Mouse (Mus musculus) midbrain, embryonic 10.5 days (tissue): Measurements from ENCODE around the gene Ier2. TPM values are rescaled to one million over a fixed set of nuclear protein-coding genes. Genes with fewer than 3 reads are reported as not detected.

Experiments used
- DNase-seq: peaks from one replicate; pipeline ENCODE4 v3.0.0-alpha.2; 2017; ENCODE audit warnings: low spot score
- H3K27ac ChIP-seq: fragments of 300-500 bp; sonication (generic); replicated peaks from 2 replicates; pipeline ENCODE4 v1.5.1; 2016; ENCODE audit warnings: mild to moderate bottlenecking
- H3K27me3 ChIP-seq: fragments of 300-500 bp; sonication (generic); 2 replicates; pipeline ENCODE4 v1.6.1; 2016; ENCODE audit warnings: low read depth, mild to moderate bottlenecking; ENCODE audit not compliant: poor library complexity, severe bottlenecking
- H3K36me3 ChIP-seq: fragments of 300-500 bp; sonication (generic); 2 replicates; pipeline ENCODE4 v1.6.1; 2016; ENCODE audit warnings: mild to moderate bottlenecking, moderate library complexity
- H3K4me1 ChIP-seq: fragments of 300-500 bp; sonication (generic); 2 replicates; pipeline ENCODE4 v1.6.1; 2016
- H3K4me3 ChIP-seq: fragments of 300-500 bp; sonication (generic); 2 replicates; pipeline ENCODE4 v1.5.1; 2016; ENCODE audit warnings: mild to moderate bottlenecking, moderate library complexity
- H3K9me3 ChIP-seq: fragments of 300-500 bp; sonication (generic); replicated peaks from 2 replicates; pipeline ENCODE4 v1.6.1; 2016; ENCODE audit warnings: mild to moderate bottlenecking
- WGBS: fragments of 180-500 bp; shearing (Covaris S2); methylation state at CpG from one replicate; pipeline ENCODE4 v1.1.7; 2016; 5-methylcytosine and 5-hydroxymethylcytosine counted together
- polyA plus RNA-seq: library from polyadenylated mRNA; unstranded; fragments of >200 nt; fragmentation: Nextera tagmentation; extraction: Ambion mirVana; gene quantifications from 2 replicates; pipeline ENCODE4 v1.2.1, GENCODE M21; 2016

Gene Ier2
- 63.6 and 78.2 TPM in 2 replicates for polyA plus RNA-seq

DNA sequence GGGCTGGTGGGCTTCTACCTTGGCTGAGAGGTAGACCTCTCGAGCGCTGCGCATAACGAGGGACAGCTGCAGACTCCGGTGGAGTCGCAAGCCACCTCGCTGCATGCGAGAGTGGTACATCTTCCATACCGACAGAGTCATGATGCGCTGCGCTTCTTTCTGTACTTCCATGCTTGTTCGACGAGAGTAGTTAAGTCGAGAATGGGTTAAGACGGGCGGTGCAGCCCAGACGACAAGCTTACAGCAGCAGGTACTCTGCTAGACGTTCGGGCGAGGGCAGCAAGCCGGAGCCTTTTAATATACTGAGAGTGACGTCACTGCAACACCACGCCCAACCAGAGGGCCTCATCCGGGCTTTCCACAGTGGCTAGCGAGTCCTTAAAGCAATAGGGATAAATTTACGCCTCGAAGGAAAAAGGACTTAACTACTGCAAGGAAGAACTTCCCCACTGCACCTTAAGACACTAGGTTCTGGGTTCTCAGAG, at the start of gene Ier2:
TSS of gene Ier2 (minus strand) at position 272 of the 485 bp plus-strand sequence.
- Histone ChIP-seq H3K4me1 (peaks cover 72% of the 10 kb centered on the region), H3K27ac (peak within 1 kb of the TSS; percentile 94), H3K27me3 (no peaks in the 10 kb centered on the region), H3K4me3 (peak within 1 kb of the TSS; percentile 87), H3K9me3 (no peaks in the 10 kb centered on the region), H3K36me3 (peaks cover 3% of the 10 kb centered on the region; the same call in 1 of the 2 replicates)
- WGBS: under 1% methylated on average over 27 of the region's 27 CpGs
- DNase-seq: peak; percentile 93

DNA sequence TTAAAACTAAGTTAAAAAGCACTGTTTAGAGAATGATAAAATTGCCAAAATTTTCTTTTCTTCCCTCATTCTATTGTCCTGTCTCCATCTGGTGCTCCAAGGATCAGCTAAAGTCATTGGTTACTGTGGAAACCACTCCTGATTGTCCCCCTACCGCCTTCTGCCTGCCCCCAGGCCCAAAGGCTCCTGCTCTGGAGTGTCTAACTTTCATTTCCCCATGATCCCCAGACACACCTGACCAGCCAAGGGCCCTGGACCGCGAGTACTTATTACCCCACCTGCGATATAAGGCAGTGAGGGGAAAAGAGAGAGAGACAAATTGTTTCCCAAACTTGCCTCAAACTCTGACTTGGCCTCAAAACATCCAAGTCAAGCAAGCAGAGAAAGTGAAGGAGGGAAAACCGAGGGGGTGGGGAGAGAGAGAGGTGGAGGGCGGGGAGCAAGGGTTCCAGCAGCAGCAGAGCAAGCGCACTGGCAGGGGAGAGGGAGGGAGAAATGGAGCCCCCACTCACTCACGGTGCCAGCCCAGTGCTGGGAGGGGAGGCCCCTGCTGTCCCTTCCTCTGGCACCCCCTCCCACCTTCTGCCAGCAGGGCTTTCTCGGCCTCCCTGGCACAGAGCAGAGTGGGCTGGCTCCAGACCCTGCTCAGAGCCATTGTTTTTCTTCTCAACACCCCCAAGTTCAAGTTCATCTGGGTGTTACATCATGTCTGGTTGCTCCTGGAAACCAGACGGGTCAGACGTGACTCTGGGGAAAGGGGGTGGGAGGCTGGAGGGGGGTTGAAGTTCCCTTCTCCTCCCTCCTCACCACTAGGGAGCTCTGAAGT, 49.5 kb upstream of the Ier2 start:
- no peaks in the 10 kb centered on the region for H3K36me3 ChIP-seq
- peak; percentile 60 for DNase-seq
- peak overlapping the region; percentile 37 for H3K4me3 ChIP-seq
- no peaks in the 10 kb centered on the region for H3K9me3 ChIP-seq
- H3K4me1 ChIP-seq: peaks cover 76% of the 10 kb centered on the region
- peaks cover 100% of the 10 kb centered on the region for H3K27me3 ChIP-seq
- H3K27ac ChIP-seq: peak overlapping the region; percentile 85
- 22% methylated on average over 11 of the region's 11 CpGs for WGBS

DNA sequence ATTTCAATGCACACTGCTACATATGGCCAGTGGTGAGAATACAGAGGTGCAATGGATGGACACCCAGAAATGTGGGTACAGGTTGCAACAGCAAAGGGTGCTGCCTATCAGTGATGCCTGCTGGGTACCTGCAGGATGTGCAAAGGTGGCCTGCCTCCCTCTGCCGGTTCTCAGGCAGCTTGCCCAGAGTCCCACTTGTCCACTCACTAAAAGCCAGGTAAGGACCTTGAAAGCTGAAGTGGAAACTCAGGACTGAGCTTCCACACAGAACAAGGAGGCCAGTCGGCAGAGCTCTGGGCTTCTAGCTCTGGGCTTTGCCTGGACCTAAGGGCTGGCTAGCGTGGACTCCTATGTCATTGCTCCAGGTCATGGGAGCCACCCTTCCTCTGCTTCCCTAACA, 48.7 kb upstream of the Ier2 start:
- DNase-seq: no peak
- H3K27me3 ChIP-seq: peaks cover 100% of the 10 kb centered on the region
- H3K4me3 ChIP-seq: 0 out of 2 replicates have a peak overlapping the region, but pooled peaks have one; percentile 37

GRCm38 (mm10) chr8:84709931-84710330, 47.3 kb upstream of the Ier2 start:
- Histone ChIP-seq H3K27ac (no peak overlapping the region), H3K4me1 (peaks cover 85% of the 10 kb centered on the region), H3K36me3 (no peaks in the 10 kb centered on the region), H3K27me3 (peaks cover 100% of the 10 kb centered on the region), H3K4me3 (no peak overlapping the region), H3K9me3 (no peaks in the 10 kb centered on the region)
- no peak for DNase-seq
- 93% methylated on average over 1 of the region's 1 CpGs for WGBS

More for the DNA sequence above, 48.7 kb upstream of the Ier2 start:
- Histone ChIP-seq H3K9me3 (no peaks in the 10 kb centered on the region), H3K36me3 (no peaks in the 10 kb centered on the region), H3K27ac (peak overlapping the region; percentile 85), H3K4me1 (peaks cover 84% of the 10 kb centered on the region)
- WGBS: 47% methylated on average over 3 of the region's 3 CpGs

DNA sequence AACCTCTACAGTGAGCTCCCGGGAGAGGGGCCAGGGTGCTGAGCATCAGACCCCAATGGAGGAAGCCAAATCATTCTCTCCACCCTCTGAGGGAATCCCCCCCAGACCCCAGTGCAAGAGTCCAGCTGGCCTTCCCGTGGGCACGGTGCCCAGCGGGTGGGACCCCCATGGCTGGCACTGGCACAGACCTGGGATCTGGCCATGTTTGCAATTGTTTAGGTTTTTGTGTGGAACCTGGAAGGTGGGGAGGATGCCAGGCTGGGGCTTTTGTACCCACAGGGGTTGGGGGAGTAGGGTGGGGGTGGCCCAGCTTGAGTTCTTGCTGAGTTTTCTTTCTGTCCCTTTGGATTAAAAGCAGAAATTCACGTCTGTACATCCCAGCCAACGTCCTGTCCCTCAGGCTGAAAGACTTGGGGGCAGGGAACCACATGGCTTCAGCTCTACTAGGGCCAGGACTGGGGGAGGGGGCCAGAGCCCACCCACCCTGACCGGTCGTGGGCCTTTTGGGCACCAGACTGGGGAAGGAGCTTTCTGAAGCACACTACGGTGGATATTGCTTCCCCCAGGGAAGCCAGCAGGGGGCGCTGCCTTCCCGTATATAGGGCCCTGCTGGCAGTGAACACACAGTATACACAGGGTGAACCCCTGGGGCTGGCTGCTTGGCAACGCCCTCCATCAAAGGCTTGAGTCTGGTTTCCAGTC, 46.3 kb upstream of the Ier2 start:
- H3K4me1 ChIP-seq: peaks cover 85% of the 10 kb centered on the region
- no peaks in the 10 kb centered on the region for H3K9me3 ChIP-seq
- H3K27me3 ChIP-seq: peaks cover 100% of the 10 kb centered on the region
- 11% methylated on average over 12 of the region's 12 CpGs for WGBS
- no peaks in the 10 kb centered on the region for H3K36me3 ChIP-seq
- peak overlapping the region; percentile 16 for H3K4me3 ChIP-seq
- DNase-seq: peak; percentile 90
- peak overlapping the region; percentile 57; the same call in 1 of the 2 replicates for H3K27ac ChIP-seq

DNA sequence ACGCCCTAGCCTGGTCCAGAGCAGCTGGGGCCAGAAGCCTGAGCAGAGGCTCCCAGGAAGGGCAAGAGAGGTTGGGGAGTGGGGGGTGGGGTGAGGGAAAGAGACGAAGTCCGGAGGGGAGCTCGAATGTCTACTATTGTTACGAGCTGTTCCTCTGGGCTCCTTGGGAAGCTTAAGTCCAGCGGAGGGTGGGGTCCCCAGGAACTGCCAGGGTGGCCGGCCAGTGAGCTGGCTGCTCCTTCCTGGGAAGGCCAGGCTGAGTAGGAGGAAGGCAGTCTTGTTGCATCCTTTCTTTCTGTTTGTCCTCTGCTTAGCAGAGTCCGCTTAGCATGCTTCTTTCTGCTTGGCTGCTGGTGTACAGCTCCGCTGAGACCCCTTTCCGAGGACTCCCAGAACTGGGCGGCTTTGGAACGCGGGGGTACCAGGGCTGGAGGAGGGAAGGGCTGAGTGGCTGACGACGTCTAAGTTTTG, 45.5 kb upstream of the Ier2 start:
- Histone ChIP-seq H3K27ac (peak overlapping the region; percentile 14; the same call in 1 of the 2 replicates), H3K27me3 (peaks cover 100% of the 10 kb centered on the region), H3K9me3 (no peaks in the 10 kb centered on the region), H3K4me1 (peaks cover 81% of the 10 kb centered on the region), H3K36me3 (no peaks in the 10 kb centered on the region), H3K4me3 (peak overlapping the region; percentile 39)
- WGBS: 1% methylated on average over 15 of the region's 15 CpGs
- peak; percentile 54 for DNase-seq

DNA sequence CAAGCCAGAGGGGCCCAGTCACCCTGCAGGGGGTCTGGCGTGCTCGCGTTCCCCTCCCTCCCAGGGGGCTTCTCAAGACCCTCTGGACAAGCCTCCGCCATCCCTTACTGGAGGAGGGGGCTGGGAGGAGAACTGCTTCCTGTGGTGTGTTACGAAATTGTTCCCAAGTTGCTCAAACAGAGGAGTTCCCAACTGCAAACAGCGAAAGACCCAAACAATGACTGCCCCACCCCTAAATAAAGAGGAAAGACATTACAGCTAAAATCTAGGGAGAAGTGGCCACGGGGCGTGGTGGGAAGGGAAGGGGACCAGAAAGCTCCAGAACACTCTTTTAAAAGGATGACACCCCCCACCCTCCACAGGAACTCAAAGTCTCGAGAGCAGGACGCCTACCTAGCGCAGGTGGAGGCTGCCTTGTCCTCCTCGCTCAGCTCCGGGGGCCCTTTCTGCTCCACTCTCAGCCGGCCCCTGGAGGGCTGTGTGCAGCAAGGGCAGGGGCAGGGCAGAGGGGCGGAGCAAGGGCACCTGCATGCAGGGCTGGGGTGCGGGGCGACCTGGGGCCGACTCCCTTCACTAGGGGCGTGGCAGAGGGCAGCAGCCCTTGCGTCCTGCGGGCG, 44.7 kb upstream of the Ier2 start:
- Histone ChIP-seq H3K9me3 (no peaks in the 10 kb centered on the region), H3K27ac (peak overlapping the region; percentile 69; the same call in 1 of the 2 replicates), H3K4me3 (peak overlapping the region; percentile 39), H3K4me1 (peaks cover 73% of the 10 kb centered on the region), H3K36me3 (no peaks in the 10 kb centered on the region), H3K27me3 (peaks cover 100% of the 10 kb centered on the region)
- under 1% methylated on average over 22 of the region's 22 CpGs for WGBS
- DNase-seq: peak; percentile 48

DNA sequence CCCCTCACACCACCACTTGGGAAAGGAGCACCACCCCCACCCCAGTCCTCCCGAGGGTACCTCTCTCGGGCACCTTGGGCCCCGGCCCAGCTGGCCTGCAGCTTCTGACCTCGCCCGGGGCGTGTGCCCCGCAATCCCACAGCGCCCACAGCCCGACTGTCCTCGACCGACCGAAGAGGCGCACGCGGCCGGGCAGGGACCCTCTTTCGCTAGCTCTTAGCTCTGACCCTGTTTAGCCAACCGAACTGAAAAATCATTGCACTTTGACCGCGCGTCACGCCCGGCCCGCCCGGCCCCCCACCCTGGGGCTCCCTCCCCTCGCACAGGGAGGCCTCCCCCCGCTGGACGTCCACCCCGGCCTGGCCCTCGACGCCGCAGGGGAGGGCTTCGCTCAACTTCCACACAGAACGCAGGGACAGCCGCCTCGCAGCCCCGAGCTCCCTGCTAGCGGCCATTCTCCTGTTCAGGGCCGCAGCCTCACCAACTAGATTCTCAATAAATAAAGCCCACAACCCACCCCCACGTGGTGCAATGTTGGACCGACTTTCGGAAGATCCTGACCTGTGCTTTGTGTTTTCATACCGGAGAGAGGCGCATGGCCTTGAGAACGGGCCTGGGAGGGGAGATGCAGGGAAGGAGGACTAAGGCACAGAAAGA, 44.1 kb upstream of the Ier2 start:
- Histone ChIP-seq H3K27me3 (peaks cover 100% of the 10 kb centered on the region), H3K4me3 (peak overlapping the region; percentile 39), H3K4me1 (peaks cover 70% of the 10 kb centered on the region), H3K9me3 (no peaks in the 10 kb centered on the region), H3K36me3 (no peaks in the 10 kb centered on the region), H3K27ac (peak overlapping the region; percentile 69)
- DNase-seq: peak; percentile 72
- under 1% methylated on average over 45 of the region's 45 CpGs for WGBS

DNA sequence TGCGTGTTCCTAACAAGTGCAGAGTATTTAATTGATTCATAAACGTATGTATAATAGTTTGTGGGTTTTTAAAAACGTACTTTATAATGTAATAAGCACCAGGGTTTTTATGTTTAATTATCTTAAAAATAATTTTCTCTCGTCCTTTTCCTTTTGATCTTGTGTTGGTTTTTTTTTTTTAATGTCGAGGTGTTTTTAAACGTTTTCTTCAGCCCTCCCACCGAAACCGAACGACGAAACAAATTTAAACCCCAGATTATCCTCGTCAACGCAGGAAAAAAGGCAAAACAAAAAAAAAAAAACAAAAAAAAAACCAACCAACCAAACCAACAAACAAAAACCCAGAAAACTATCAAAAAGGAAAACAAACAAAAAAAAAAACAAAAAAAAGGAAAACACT, 43.3 kb upstream of the Ier2 start:
- peak overlapping the region; percentile 37; the same call in 1 of the 2 replicates for H3K4me3 ChIP-seq
- peaks cover 100% of the 10 kb centered on the region for H3K27me3 ChIP-seq
- no peak for DNase-seq
- H3K4me1 ChIP-seq: peaks cover 70% of the 10 kb centered on the region
- no peaks in the 10 kb centered on the region for H3K36me3 ChIP-seq
- H3K9me3 ChIP-seq: no peaks in the 10 kb centered on the region
- under 1% methylated on average over 12 of the region's 12 CpGs for WGBS
- H3K27ac ChIP-seq: no peak overlapping the region

DNA sequence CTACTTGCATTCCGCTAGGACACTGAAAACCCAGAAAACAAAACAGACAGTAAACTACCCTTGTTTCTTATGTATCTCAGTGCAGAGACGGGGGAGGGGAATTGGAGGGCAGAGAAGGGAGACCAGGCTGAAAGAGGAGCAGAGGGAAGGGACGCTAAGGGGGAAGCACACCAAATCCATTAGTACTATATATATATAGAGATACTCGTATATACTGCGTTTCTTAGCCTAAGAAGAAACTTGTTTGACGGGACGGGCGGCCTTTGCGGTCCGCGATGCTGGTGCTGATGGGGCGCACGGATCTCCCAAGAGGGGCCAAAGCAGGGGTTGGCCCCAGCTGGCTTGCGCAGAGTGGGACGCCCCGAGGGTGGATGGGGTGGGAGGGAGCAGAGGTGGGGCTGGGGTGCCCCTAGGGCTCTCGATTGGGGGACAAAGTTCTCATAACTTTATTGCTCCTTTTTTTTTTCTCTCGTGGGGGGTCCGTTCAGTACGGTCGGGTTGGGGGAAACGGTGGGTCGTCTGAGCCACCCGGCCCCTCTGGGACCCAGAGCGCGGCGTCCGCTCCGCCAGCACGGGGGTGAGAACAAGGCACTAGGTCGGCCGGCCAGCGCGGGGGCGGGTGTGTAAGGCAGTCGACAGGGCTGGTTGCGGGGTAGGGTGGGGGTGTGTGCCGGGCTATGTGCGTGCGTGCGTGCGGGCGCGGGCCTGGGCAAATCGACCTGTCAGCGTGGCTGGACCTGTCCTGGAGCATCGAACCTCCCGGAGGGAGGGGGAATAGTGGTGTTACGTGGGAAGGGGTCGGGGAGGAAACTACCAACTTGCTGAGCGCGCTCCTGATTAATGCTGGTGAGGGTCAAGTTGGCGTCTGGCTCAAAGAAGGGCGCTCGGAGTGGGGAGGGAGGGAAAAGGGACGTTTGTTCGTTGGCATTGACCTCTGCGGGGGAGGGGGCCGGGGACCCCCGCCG, 42.5 kb upstream of the Ier2 start:
- H3K36me3 ChIP-seq: peaks cover under 1% of the 10 kb centered on the region; the same call in 1 of the 2 replicates
- peaks cover 100% of the 10 kb centered on the region for H3K27me3 ChIP-seq
- peak overlapping the region; percentile 37 for H3K4me3 ChIP-seq
- DNase-seq: peak; percentile 49
- H3K4me1 ChIP-seq: peaks cover 68% of the 10 kb centered on the region
- WGBS: 2% methylated on average over 61 of the region's 61 CpGs
- no peaks in the 10 kb centered on the region for H3K9me3 ChIP-seq
- peak overlapping the region; percentile 38 for H3K27ac ChIP-seq

- DNase-seq: peak; percentile 85
- Histone ChIP-seq H3K27ac (peak overlapping the region; percentile 52; the same call in 1 of the 2 replicates), H3K4me3 (peak overlapping the region; percentile 46), H3K9me3 (no peaks in the 10 kb centered on the region), H3K4me1 (peaks cover 65% of the 10 kb centered on the region), H3K27me3 (peaks cover 100% of the 10 kb centered on the region), H3K36me3 (peaks cover 9% of the 10 kb centered on the region)
- 2% methylated on average over 16 of the region's 16 CpGs for WGBS
These were observed 41.7 kb upstream of the Ier2 start for GRCm38 (mm10) chr8:84704356-84704755.
